Mouse (Mus musculus): ENCODE measurements at regions not wholly inside any gene's neighbourhood (a gene's known extent, or its start where the extent isn't known, plus 50 kb on each side); places are given as distances from the start of the nearest gene placed in this dataset.

DNA sequence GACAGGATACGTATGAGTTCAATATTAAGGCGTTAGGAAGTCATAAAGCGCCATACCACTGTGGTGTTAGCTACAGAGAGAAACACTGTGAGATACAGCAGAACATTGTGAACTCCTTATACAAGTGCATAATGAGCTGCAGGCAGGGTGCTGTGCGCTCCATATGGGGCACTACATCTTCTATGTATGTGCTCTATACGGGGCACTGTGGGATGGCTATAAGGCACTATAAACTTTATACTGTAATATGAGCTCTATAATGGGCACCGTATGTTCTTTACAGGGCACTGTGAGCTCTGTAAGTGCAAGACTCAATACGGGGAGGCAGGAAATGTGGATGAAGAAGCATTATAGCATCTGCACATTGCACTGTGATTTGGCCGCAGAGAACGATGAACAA, 183.2 kb upstream of the Krr1 start:
- DNase-seq, result no peak

DNA sequence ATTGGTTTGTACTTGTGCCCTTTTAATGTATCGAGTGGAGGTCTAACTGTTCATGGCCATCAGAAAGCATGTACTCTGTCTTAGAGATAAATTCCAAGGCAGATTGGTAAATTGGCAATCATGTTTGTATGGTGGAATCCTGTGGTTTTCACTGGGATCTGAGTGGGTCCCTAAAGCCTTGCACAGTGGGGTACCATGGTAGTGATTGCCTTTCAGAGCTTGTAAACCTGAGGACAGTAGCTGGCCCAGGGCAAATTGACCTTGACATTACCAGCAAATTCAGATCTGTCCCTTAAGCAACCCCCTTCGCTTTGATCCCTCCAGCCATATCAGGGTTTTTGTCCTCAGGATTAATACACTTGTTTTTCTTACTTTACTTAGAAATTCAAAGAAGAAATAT, 181.6 kb upstream of the Krr1 start:
- DNase-seq, result no peak

DNA sequence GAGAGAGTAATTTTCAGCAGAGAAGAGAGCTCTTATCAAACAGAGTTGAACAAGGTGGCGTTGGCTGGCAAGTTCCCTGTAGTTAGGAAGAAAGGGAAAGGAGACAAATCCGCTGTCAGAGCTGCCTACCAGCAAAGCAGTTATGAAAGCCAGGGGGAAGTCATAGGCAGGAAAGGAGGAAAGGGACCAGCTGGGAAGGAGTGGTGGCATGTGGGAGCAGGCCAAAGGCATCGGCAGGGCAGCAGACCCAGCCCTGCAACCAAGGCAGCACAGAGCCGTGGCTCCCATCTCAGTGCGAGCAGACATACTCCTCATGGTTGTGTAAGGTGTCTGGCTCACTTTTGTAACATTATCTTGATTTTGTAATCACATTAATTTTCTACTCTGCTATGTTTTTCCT, 177.4 kb upstream of the Krr1 start:
- DNase-seq, result no peak

DNA sequence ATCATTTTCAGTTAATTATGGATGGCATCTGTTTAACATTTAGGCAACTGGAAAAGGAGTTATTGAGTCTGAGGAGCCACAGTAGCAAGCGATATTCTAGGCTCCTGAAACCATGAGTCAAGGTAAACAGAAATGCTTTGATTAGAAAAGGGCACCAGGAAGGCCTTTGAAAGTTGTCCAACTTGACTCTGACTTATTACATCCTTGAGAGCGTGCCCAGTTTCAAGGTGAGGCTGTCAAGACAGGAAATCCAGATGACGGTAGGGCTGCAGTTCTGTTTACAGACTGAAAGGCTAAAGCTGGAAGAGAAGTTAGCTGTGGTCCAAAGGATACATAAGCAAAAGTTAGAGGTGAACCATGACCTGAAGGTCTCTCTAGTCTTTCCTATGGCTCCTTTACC, 176.7 kb upstream of the Krr1 start:
- DNase-seq, result peak in 1 of 2 experiments; percentile 15

DNA sequence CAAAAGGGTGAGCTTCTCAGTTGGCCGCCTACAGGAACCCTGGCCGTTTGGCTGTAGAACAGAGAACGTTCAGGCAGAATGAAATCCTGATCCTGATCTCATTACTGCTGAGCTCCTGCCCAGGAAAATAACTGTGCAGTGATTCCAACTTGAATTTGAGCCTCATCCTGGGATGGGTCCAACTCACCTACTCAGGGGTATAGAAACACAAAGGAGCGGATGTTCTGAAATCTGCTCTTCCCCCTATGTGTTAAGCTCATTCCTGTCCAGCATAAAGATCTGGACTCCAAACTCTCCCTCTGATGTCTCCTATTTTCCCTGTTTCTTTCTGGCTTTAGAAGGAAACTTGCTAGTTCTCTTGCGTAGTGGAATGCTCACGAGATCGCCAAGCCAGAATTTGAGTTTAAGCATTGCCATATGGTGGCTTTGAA, 173.6 kb upstream of the Krr1 start:
- no peak for DNase-seq

DNA sequence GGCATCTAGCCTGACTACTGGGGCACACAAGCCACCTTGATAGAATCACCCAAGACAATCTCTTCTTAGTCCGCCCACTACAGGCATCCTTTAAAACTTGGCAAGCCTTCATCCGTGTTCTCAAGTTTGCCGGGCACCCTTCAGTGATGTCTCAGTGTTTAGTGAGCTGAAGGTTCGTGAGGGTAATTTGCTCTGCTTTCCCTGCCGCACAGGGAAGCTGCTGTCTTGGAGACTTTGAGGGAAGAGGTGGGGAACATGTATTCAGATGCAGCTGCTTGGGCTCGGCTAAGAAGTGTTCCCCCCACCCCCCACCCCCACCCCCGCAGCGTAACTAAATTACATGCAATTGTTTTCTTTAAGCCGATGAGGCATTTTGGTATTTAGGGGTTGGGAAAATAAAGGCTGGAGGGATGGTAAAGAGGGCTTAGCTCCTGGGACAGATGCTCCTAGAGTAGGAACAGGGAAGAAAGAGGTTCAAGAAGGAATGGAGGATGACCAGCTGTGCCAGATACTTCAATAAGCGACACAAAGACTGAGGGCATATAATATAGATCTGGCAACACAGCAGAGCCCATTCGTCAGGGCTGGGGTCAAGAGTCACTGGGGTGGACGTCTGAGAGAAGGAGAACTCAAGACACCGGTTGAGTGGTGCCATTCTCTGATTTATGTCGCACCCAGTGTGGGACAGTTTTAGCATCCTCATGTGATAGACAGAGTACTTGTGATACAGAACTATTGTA, 172.4 kb upstream of the Krr1 start:
- DNase-seq, result no peak

DNA sequence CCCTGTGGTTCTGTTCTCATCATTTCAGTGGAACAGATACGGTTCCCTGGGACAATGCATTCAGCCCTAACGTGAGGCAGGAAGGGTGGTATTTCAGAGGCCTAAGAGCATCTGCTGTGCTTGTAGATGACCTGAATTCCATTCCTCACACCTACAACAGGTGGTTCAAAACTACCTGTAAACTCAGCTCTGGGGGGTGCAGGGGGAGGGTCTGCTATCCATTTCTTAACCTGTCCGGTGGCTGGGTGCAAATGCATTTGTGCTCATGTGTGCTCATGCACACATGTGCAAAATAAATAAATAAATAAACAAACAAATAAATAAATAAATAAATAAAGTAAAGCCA, 171.9 kb upstream of the Krr1 start:
- DNase-seq, result no peak

DNA sequence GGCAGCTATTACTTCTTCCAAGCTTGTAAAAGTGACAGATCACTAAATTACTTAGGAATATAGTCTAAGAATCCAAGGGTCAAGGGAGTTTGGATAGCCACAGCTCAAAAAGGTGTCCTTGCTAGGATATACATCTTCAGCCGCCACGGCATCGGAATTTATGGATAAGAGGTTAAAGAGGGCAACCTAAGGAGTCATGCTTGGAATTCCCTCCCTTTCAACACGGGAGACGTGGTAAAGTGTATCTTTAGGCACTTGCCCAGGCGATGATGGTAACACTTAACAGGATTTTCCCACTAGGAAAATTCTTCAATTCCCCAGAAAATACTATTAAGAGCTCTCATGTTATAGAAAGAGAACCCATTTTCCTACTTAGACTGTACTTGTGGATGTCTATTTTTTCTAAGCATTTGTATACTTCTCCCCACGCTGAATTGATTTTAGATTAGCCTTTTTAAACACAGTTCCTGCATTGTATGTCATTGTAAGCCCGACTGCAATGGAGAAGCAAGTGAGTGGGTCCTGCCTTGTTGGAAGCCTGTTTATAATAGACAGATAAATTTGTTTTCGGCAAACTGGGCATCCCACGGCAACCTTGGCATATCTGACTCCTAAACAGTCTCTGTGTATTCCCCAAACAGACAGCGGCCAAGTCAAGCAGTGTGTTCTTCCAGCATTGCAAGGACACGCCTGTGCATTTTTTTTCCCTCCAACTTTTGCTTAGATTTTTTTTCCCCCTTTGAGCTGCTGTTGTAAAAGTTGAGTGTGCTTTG, 171.3 kb upstream of the Krr1 start:
- no peak for DNase-seq

DNA sequence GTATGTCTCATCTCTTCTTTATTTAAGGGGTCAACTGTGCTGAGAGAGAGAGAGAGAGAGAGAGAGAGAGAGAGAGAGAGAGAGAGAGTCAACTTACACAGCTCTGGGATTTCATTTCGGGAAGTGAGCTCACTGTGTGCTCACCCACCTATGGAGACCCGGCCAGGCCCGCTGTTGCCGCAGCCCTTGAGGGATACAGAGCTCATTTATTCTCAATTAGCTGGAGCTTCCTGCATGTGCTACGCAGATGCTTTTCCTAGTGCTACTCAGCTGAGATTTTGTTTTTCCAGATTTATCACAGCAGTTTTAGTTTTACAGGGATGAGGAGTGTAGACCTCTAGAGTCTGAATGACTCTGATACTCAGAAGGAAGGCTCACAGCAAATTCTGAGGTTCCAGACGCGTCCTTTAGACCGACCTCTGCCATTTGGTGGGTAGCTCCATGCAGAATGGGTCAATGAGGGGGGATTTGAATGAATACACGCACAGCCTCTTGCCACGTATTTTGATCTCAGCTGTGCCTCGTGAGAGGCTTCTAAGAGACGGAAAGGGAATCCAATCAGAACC, 170.6 kb upstream of the Krr1 start:
- no peak for DNase-seq

DNA sequence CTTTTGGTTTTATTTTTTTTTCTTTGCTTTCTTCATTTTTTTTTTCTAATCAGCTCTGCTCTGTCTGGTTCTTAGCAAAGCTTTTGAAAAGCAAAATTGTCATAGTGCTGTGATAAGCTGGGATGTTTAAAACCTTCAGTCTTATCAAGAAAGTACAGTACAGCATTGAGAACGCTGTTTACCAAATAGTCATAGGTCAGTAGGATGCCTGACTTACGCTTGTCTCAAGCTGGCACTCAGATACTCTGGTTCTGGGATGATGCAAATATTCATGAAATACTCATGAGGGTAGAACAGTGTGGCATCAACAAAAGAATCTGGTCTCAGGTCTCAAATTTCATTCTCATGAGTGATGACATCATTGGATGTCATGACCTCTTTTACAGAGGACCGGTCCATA, 166.1 kb upstream of the Krr1 start:
- DNase-seq, result no peak

DNA sequence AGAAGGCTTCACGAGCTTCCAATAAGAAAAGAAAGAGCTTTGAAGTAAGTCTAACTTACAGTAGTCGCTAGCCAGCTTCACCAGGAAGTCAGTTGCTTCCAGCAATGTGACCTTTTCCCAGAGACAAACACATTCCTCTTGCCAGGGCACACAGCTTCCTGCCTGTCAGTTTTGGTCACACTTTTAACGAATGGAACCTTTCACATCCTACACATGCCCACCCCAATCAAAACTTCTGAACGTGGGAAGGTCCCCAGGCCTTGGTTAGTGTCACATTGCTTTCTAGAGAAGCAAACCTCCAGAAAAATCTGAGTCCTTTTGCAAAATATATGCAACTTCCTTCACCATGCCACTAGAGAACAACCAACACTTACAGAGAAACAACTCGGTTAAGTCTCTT, 165.5 kb upstream of the Krr1 start:
- DNase-seq, result peak in 1 of 2 experiments; percentile 9

DNA sequence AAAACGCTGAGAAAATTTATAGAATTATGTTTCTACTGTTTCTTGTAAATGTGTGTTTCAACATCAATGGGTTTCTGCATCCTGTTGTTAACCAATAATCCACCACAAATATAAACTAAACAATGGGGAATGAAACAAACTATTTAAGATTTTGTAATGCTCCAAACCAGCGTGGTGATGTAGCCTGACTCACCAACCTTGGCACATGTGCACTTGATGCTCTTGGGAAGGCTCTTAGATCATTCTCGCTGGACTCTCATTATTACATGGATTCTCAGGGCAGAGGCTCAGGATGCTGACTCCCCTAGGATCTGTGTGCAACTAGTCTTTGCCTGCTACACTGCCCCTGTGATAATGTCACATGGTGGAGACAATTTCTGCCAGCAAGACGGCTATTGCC, 158.7 kb upstream of the Krr1 start:
- no peak for DNase-seq

DNA sequence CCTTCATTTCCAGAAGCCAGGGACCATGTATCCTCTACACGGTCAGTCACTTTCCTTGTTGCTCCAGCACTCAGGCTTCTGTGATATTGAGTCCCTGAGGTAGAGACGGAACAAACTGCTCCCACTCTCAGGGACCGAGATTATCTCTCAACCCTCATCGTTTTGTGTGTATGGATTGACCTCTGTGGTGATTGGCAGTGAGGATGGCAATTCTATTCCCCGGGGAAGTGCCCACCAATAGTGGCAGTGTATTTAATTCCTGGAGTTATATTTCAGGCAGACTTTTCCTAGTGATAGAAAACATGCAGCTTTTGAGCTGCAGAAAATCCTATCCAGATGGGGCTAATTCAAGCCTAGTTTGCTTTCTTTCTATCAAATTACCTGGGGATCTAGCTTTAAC, 157.8 kb upstream of the Krr1 start:
- DNase-seq, result no peak

DNA sequence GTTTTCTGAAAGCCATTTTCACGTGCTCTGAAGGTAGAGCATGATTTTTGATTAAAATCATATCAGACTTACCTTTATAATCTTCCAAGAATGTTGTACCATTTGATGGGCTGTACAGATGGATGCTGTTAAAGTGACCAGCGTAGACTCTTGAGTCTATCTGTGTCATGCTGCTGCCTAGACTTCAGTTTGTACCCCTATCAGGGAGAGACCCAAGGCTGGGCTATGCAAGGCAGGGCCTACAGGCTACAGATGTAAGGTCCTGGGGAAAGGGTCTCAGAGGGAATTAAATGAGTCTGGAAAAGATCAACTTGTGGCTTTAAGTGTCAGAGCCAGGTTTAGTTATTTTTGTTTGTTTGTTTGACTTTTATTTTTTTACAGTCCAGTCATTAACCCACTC, 157.3 kb upstream of the Krr1 start:
- no peak for DNase-seq

DNA sequence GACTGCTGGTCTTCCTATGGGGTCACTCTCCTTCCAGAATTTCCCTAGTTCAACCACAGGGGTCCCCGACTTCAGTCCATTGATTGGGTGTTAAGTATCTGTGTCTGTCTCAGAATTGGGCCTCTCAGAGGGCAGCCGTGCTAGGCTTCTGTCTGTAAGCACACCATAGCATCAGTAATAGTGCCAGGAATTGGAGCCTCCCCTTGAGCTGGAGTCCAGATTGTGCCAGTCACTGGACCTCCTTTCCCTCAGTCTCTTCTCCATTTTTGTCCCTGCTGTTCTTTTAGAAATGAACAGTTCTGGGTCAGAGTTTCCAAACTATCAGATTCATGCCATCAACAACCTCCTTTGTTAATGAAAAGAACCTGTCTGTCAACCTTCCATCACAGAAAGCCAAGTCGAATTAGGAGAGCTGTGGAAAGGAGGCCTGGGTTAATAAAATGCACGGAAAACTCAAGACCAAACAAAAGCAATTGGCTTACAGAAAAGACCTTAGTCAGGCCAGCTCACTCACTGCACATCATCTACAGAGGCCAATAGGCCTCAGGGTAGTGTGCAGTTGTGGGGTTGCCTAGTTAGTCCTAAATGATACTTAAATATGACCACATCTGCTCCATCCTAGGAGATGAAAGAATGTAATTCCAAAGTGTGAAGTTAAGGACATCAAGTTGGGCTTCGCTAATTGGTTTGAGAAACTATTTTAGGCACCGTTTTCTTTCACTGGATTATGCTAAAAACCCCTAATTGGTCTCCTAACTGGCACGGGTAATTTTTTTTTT, 156.5 kb upstream of the Krr1 start:
- DNase-seq, result no peak

DNA sequence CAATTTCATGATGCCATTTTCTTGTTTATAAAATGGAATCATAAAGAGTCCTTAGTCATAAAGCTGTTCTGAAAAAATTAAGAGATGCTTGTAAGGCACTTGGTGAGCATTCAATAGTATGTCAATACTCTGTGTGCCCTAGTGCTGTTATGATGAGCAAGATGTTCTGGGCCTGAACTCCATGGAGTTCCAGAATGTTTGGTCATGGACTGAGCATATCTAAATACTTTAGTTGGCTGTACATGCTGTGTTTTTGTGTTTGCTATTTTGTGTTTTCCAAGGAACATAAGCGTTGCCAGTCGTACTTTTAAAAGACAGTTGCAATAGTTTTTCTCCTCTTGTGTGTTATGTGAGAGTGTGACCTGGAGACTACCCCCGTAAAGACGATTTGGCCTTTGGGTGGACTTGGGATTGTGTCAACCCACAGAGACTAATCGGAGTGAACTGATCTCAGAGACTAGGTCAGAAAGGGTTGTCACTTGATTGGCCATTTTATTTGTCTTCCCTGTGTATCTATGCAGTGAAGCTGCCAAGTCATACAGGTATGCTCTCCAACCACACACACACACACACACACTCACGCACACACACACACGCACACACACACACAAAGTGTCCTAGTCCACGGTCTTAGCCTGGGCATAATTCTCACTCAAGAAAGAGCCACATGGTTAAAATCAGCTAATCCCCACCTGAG, 152.6 kb upstream of the Krr1 start:
- no peak for DNase-seq

DNA sequence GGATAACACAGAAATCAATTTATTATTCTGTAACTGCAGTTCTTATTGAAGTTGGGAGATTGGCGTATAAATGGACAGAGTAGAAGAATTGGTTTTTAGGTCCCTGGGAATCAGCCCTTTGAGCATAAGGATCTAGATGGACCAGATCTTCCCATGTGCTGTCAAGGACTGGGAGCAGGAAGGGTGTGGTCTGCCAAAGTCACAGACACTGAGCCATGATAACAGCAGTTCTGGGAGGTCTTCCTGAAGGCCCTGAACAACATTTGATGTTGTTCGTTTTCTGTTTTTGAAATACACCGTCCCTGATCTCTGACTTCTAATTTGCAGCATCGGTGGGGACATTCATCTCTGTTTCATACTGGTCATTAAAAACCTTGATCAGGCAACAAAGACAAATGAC, 147.6 kb upstream of the Krr1 start:
- DNase-seq, result no peak

DNA sequence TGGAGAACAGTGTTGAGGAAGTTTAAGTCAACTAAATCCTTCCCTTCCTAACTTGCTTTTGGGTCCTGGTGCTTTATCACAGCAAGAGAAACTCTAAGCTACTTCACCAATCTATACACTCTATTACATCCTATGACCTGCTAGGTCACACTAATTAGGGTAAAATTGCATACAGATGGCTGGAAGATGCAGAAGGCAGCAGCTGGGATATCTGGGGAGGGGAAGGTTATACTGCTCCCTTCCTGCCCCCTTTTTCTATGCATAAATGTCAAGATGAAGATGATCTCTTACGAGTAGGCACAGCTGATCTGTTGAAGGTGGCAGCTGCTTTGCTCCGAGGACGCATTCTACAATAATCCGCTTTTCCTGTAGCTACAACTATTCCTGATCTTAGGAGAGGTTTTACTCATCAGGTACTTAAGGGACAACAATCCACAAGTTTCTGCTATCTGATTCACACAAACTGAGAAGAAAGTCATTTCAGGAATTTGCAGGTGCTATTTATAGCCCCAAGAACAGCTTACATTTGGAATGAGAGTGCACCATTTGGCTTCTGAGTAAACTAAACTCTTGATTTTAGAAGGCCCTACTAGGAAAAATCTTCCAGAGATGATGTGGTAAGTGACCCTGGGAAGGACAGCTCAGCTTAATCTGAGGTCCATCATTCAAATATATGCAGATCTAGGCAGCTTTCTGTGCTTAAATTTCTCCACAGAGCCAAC, 146.3 kb upstream of the Krr1 start:
- DNase-seq, result no peak

DNA sequence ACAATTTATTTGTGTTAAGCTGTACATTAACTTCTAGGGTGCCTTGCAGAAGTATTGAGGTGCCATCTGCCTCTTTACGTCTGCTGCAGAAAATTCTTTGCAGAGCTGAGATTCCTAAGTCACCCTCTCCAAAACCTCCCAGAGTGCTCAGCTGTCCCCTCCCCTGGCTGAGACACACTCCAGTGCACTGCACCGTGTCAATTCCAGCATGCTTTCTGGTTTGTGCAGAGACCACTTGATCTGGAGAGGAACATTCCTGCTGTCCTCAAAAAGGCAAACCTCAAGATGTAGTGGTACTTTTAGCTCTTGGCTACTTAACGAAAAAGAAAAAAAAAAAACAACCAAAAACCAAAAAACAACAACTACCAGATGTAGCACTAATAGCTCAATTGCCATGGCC, 145.2 kb upstream of the Krr1 start:
- DNase-seq, result no peak

DNA sequence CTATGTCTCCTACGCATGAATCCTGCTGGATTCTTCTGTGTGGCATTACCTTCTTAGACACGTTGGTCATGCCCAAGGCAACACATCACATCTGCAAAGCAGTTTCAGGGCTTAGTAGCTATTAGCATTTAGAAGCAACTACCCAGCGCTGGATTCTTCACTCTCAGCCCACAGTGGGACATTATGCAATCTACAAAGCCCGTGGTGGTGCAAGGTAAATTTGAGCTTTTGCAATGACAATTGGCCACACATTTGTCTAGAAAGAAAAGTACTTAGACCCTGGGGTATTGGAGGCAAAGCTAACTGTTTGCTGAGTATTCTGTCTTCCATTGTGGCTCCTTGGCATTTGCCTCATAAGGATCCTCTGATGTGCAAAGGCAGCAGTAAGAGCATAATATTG, 144.5 kb upstream of the Krr1 start:
- no peak for DNase-seq

DNA sequence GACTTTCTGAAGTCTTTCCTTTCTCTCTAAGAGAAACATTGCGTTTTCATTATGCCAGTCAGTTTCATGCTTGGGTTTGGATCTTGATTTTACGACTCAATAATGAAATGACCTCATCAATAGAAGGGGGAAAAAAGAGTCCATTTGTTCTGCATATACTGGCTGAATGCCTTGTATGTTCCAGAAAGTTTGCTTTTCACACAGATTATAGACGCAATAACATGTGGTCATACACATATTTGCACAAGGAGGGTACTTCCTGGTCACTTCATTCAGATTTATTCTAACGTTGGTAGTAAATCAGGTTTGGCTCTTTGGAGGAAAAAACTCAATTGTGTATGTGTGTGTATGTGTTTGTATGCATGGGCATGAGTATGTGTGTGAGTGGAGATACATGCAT, 143.9 kb upstream of the Krr1 start:
- no peak for DNase-seq

DNA sequence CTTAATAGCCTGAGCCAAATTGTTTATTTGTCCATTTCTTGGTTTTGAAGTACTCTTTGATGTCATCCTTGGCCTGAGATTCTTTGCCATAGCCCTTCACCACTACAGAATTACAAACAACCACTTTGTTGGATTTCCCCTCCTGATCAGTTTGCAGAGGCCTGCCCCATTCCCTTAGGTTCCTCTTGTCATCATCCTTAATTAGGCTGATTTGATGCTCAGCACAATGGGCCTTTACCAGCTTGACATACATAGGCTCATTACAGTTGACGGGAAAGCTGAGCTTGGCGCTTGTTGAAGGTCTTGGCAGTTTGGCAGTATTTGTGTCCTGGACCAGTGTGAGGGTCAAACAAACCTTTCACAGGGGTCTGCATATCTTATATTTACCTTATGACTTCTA, 143.2 kb upstream of the Krr1 start:
- DNase-seq, result no peak

Data from kidney, postnatal 25 days (tissue).